Mouse (Mus musculus) embryo, embryonic 10.5 days (tissue): Measurements from ENCODE around the gene Vmn2r71.

ENCODE experiments used
- DNase-seq: peaks from one replicate; pipeline ENCODE4 v3.0.0-alpha.2; 2015; ENCODE audit warnings: low spot score

The Vmn2r71 gene

GRCm38 (mm10) chr7:85562787-85563186 is at the start of gene Vmn2r71:
Gene Vmn2r71 (plus strand): TSS chr7:85563087.
- no peak for DNase-seq

- DNase-seq: no peak
These were observed 20.8 kb upstream of the Vmn2r71 start for GRCm38 (mm10) chr7:85542108-85542507.

GRCm38 (mm10) chr7:85543118-85543517 is 19.8 kb upstream of the Vmn2r71 start:
- no peak for DNase-seq

GRCm38 (mm10) chr7:85569092-85569491 is 6.2 kb downstream of the Vmn2r71 start, which contains the start of gene Vmn2r70:
Gene Vmn2r70 (minus strand): TSS chr7:85569192.
- DNase-seq: no peak
